7 mouse cellular contexts compared by ENCODE assay signal in the genomic region with DNA sequence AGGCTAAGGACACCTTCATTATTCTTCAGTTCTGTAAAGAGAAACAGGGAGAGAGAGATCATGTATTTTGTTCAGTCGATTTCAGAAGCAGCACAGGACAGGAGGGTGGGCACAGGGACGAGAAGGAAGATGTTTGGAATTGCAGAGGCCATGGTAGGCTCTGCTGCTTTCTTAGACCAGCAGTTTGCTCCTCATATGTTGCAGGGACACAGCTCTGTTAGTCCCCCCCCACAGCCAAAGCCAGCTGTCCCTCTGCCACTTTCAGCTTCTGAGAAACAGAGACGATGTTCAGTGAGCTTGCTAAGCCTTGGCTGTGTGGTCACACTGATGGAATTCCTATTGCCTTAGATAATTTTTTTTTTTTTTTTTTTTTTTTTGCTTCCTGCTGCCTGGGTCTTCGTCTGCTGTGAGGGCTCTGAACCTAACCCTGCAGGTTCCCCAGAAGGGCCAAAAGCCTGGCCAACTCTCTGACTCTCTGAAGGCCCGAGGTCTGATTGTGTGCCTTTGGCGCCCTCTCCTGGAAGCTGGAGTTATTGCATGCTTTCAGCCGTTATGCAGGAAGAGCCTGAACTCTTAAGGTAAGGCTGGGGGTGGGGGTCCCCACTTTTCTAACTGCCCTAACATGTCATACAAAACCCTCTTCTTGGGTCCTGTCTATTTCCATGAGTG. TPM values are rescaled to one million over a fixed set of nuclear protein-coding genes. Genes with fewer than 3 reads are reported as not detected.
DNase-seq lines count a peak whose midpoint lies in the region; ATAC-seq and TF ChIP-seq lines count a peak whose summit lies in the region.

No protein-coding gene starts in this region.

- no peaks in the 10 kb centered on the region for H3K9me3 ChIP-seq in midbrain, embryonic 13.5 days

- ATAC-seq in midbrain, embryonic 13.5 days: no peak

- intact Hi-C loops in gastrocnemius, adult 2 months (cut with DNase I): loop anchor here (1.0 to 2.0 kb wide), 3 partner anchors 137 to 221 kb away; a partner anchor contains a TSS
- intact Hi-C loops in left cerebral cortex, postnatal 10 days (cut with DNase I): loop anchor here (2.0 kb wide), 1 partner anchor 165 kb away; no protein-coding TSS in a partner anchor

- peak overlapping the region; percentile 80 for H3K27ac ChIP-seq in gastrocnemius, adult 2 months
- H3K27ac ChIP-seq in midbrain, embryonic 13.5 days: peak overlapping the region; percentile 60

- 26% methylated on average over 7 of the region's 7 CpGs for WGBS in midbrain, embryonic 13.5 days

- TF ChIP-seq CTCF in gastrocnemius, adult 2 months (IDR thresholded peaks at IDR 0.05): peak; percentile 87

- H3K9ac ChIP-seq in midbrain, embryonic 13.5 days (replicated peaks): 0 out of 2 replicates have a peak overlapping the region, but pooled peaks have one; percentile 21

- no peak overlapping the region for H3K4me3 ChIP-seq in gastrocnemius, adult 2 months
- no peak overlapping the region for H3K4me3 ChIP-seq in midbrain, embryonic 13.5 days (replicated peaks)

- no peak overlapping the region for H3K4me2 ChIP-seq in midbrain, embryonic 13.5 days (replicated peaks)

- H3K4me1 ChIP-seq in midbrain, embryonic 13.5 days (replicated peaks): peaks cover 47% of the 10 kb centered on the region

- no peaks in the 10 kb centered on the region for H3K36me3 ChIP-seq in midbrain, embryonic 13.5 days

- H3K27me3 ChIP-seq in midbrain, embryonic 13.5 days: no peaks in the 10 kb centered on the region

- peak; percentile 84 to 86 for DNase-seq in adrenal gland, adult 18-20 months (ENCODE audit: low spot score in 2 of 2)
- DNase-seq in cerebellum, postnatal 25 days: peak; percentile 91 to 94
- DNase-seq in gastrocnemius, adult 2 months: peak; percentile 89
- DNase-seq in induced T-regulatory cell, adult 2 months (ENCODE audit: low read depth): peak; percentile 85
- peak; percentile 82 to 88 for DNase-seq in left cerebral cortex, postnatal 10 days (ENCODE audit: extremely low spot score in 1 of 2, low spot score in 2 of 2)
- peak; percentile 67 for DNase-seq in spleen, adult 12 weeks (ENCODE audit: low spot score)

RNA-seq across cellular contexts. Expression of a gene that starts 19.8 kb away (rescaled TPM):
- 10 to 100 TPM; 44.3 to 55.9 TPM for total RNA-seq in adrenal gland, adult 18-20 months (2021)
- 10 to 100 TPM in 1 of 2 experiments, 1 to 10 TPM in 1; 6.7 to 12.7 TPM for total RNA-seq in gastrocnemius, adult 2 months (2021)
- total RNA-seq in left cerebral cortex, postnatal 10 days (2021): 10 to 100 TPM; 13.2 to 15.0 TPM
- polyA plus RNA-seq in midbrain, embryonic 13.5 days (2015; fragmentation: Nextera tagmentation; extraction: Ambion mirVana): 32.5 and 40.4 TPM in 2 replicates

RNA-seq across cellular contexts. Expression of a gene that starts 32.8 kb away (rescaled TPM):
- total RNA-seq in adrenal gland, adult 18-20 months (2021): under 1 TPM in 1 of 2 experiments, not detected in 1; 0.32 TPM
- total RNA-seq in gastrocnemius, adult 2 months (2021): not detected
- total RNA-seq in left cerebral cortex, postnatal 10 days (2021): not detected
- polyA plus RNA-seq in midbrain, embryonic 13.5 days (2015; fragmentation: Nextera tagmentation; extraction: Ambion mirVana): not detected in 2 replicates

RNA-seq across cellular contexts. Expression of a gene that starts 35.0 kb away (rescaled TPM):
- total RNA-seq in adrenal gland, adult 18-20 months (2021): 10 to 100 TPM; 32.2 to 32.7 TPM
- total RNA-seq in gastrocnemius, adult 2 months (2021): 10 to 100 TPM; 35.4 to 42.9 TPM
- 10 to 100 TPM; 26.7 to 29.4 TPM for total RNA-seq in left cerebral cortex, postnatal 10 days (2021)
- 79.0 and 80.0 TPM in 2 replicates for polyA plus RNA-seq in midbrain, embryonic 13.5 days (2015; fragmentation: Nextera tagmentation; extraction: Ambion mirVana)

RNA-seq across cellular contexts. Expression of a gene that starts 35.2 kb away (rescaled TPM):
- 10 to 100 TPM; 42.2 to 52.6 TPM for total RNA-seq in adrenal gland, adult 18-20 months (2021)
- total RNA-seq in gastrocnemius, adult 2 months (2021): 10 to 100 TPM; 21.7 to 30.4 TPM
- total RNA-seq in left cerebral cortex, postnatal 10 days (2021): 10 to 100 TPM; 27.7 to 29.3 TPM
- polyA plus RNA-seq in midbrain, embryonic 13.5 days (2015; fragmentation: Nextera tagmentation; extraction: Ambion mirVana): 78.7 and 84.0 TPM in 2 replicates

RNA-seq across cellular contexts. Expression of a gene that starts 44.2 kb away (rescaled TPM):
- 10 to 100 TPM; 39.3 to 42.3 TPM for total RNA-seq in adrenal gland, adult 18-20 months (2021)
- 10 to 100 TPM; 21.5 to 23.9 TPM for total RNA-seq in gastrocnemius, adult 2 months (2021)
- 10 to 100 TPM; 39.8 to 49.4 TPM for total RNA-seq in left cerebral cortex, postnatal 10 days (2021)
- polyA plus RNA-seq in midbrain, embryonic 13.5 days (2015; fragmentation: Nextera tagmentation; extraction: Ambion mirVana): 48.3 and 48.8 TPM in 2 replicates
